Mouse (Mus musculus) liver (tissue): ENCODE data around the gene Cd8b1.
"Not testable (repeated sequence)": the region's sequence is repeated elsewhere in the genome, so short reads cannot be mapped to it uniquely, and the experiment has no call there.

Source experiments
- DNase-seq: peaks from one replicate; pipeline ENCODE4 v3.0.0-alpha.2; 2020; ENCODE audit warnings: mixed read lengths

Gene Cd8b1

DNA sequence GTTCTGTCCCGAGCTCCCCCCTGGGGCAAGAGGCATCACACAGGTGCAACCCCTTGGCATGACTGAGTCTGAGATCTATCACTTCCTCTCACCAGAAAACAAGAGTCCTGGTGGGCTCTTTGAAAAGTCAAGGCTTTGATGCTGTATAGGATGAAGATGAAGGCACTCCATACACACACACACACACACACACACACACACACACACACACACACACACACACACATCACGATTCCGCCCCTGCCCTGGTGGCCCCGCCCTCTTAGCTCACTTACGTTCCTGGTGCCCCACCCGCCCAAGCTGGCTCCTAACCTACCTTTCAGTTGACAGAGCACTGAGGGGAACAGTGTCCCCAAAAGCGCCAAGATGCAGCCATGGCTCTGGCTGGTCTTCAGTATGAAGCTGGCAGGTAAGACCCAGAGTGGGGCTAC is at the start of gene Cd8b1:
Gene Cd8b1 (plus strand): TSS at position 298 of the 431 bp plus-strand sequence.
- no peak for DNase-seq

DNA sequence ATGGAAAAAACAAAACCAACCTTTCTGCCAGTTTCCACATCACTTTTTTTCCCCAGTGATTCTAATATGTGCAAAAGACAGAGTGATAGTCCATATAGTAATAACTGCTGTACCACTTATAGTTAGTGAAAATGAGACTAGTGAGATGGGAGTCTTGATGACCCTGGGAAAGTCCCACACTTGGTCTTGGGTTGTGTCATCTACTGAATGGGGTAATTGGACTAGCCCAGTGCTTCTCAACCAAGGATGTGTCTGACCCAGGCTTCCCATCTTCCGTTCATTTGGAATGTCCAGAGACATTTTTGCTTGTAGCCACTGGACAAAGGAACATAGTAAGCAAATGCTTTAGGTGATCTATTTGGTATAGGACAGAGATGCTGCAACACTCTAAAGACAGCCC is 48.9 kb upstream of the Cd8b1 start:
- DNase-seq, result no peak

- DNase-seq, result no peak
Observed at GRCm38 (mm10) chr6:71274621-71275020, 48.0 kb upstream of the Cd8b1 start.

DNA sequence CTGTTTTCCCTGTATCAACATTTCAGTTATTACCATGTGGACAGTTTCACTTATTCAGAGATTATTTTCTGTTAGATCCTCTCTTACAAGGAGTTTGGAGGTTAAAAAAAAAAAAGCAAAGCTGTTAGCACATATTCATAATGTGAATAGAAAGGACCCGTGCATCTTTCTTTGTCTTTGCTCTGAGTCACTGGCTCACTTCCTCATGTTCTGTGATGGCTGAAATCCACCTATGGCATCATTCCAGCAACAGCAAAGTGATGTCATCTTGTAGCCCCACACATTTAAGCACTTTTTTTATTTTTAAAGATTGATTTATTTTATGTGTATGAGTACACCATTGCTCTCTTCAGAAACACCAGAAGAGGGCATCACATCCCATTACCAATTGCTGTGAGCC is 43.2 kb upstream of the Cd8b1 start:
- no peak for DNase-seq

GRCm38 (mm10) chr6:71293509-71293908 is 29.1 kb upstream of the Cd8b1 start:
- no peak for DNase-seq

- no peak for DNase-seq
Observed at GRCm38 (mm10) chr6:71295303-71295702, 27.3 kb upstream of the Cd8b1 start.

- DNase-seq, result no peak
Observed at GRCm38 (mm10) chr6:71298051-71298450, 24.5 kb upstream of the Cd8b1 start.

DNA sequence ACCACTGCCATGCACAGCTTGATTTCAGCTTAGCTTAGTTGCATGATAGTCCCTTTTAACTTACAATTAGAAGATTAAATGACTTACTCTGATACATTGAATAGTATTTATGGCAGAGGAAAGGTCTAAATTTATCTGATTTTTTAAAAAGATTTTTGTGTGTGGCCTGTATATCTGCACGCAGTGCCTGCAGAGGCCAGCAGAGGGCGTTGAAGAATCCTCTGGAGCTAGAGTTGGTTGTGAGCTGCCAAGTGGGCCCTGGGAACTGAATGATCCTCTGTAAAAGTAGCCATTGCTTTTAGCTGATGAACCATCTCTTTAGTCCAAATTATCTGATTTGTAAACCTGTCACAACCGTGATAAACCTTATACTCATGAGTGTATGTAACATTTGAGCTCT is 23.8 kb upstream of the Cd8b1 start:
- DNase-seq, result peak; percentile 50

DNA sequence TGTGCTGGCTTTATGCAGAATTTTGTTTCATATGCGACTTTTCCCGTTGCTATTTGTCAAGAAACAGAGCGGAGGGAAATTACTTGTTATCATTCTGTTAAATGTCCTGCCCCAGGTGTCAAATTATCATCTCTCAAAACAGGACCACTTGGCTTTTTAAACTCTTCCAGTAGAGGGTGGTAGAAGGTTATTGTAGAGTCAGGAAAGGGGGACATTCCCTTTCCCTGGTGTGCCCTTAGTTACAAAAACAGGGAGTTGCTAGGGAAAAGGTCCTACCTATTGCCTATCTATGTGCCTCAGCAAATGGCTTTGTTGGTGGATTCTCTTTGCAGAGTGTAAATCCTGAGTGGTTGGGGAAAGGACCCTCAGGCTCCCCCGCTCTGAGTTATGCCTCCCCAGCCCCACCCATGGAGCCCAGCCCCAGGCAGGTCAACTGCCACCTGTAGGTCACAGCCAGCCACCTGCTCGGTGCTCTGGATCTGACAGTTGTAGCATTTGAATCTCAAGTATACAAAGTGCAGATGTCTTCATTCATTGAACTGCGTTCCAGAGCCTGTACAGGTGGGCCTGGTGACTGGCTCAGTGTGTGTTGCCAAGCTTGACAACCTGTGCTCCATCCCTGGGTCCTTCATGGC is 20.4 kb upstream of the Cd8b1 start:
- DNase-seq, result no peak

GRCm38 (mm10) chr6:71307486-71307885 is 15.1 kb upstream of the Cd8b1 start:
- no peak for DNase-seq

- DNase-seq, result no peak
Observed at GRCm38 (mm10) chr6:71321826-71322283, 733 bp upstream of the Cd8b1 start, which contains the start of gene Smyd1. TSS of gene Smyd1 (minus strand) at chr6:71322233.

DNA sequence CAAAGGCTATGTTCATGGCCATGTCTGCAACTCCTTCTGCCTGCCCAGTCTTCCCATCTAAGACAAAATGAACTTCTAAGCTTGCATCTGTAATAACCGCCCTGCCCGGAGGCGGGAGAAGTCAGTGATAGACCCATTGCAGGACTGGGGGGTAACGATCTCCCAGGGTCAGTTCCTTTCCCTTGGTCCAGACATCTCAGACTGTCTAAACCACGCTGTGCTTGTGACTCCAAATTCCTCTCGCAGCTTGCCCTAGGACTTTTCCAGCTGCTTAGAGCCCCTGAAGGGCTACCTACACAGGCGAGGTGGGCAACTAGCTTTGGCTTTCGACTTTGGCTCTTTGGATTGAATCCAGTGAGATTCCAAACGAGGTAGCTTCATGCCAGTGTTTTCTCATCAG is 2.2 kb downstream of the Cd8b1 start:
- no peak for DNase-seq

DNA sequence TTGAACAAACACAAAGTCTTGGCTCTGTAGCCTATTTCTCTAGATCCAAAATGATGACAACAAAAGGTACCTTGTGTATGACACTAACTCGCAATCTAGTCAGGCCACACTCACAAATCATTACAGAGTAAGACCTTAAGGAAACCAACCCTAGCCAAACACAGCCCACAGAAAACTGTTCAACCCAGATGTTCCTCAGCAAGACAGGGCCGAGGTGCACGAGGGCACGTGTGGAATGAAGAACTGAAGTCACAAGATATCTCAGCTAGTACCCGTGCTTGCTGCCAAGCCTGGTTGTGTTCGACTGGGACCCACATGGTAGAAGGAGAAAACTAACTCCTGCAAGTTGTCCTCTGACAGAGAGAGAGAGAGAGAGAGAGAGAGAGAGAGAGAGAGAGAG is 7.3 kb downstream of the Cd8b1 start:
- DNase-seq, result no peak

DNA sequence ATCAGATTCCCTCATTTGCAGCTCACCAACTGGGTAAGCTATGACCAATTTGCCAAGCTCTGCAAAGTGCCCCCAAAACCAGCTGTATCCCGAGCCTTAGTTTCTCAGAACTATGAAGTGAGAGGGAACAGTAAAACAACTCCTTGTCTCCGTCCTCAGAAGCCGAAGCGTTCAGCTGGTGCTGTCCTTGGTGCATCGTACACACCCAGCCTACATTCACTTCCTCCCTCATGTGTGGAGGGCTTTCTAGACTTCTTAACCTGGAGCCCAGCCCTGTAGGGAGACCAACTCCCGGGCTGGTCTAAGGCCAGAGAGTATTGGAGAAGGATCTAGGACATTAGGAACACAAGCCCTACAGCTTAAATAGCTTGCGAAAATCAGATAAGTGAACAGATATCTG is 7.9 kb downstream of the Cd8b1 start:
- no peak for DNase-seq

- not testable (repeated sequence) for DNase-seq
Observed at GRCm38 (mm10) chr6:71331491-71331890, 8.9 kb downstream of the Cd8b1 start.

- no peak for DNase-seq
Observed at GRCm38 (mm10) chr6:71332236-71332965, 9.8 kb downstream of the Cd8b1 start.

DNA sequence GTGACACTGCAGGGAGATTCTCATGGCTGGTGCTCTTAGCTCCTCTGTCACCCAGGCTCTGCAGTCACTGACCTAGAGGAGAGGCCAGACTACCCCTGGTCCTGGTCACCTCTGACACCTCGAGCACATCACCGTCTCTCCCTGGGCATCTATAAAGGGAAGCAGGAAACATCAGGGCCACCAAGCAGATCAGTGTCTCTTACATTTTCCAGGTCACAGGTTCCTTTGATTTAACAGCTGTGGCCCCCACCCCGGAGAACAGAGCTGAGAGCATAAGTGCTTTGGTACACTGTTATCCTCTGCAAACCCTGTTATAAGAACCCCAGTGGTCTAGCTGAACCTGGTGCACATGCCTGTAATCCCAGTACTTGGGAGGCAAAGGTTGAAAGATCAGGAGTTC is 10.4 kb downstream of the Cd8b1 start:
- no peak for DNase-seq

- no peak for DNase-seq
Observed at GRCm38 (mm10) chr6:71333578-71334273, 11.1 kb downstream of the Cd8b1 start.

GRCm38 (mm10) chr6:71337666-71338065 is 15.1 kb downstream of the Cd8b1 start:
- DNase-seq, result no peak

DNA sequence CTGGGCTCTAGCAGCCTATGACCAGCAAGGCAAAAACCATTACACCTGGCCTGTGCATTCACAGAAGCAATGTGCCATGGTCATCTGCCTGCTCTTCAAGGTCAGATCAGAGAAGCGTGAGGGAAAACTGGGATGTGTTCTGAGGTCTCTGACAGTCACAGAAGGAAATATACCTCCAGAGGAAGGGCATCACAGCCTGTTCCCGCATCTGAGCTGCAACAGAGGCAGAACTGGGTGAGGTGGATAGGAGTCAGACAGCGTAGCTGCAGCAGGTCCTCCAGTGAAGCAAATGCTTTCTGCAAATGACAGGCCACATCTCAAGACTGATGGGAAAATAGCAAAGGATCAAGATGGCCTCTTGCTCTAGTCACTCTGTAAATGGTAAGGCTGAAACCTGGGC is 16.4 kb downstream of the Cd8b1 start:
- no peak for DNase-seq

DNA sequence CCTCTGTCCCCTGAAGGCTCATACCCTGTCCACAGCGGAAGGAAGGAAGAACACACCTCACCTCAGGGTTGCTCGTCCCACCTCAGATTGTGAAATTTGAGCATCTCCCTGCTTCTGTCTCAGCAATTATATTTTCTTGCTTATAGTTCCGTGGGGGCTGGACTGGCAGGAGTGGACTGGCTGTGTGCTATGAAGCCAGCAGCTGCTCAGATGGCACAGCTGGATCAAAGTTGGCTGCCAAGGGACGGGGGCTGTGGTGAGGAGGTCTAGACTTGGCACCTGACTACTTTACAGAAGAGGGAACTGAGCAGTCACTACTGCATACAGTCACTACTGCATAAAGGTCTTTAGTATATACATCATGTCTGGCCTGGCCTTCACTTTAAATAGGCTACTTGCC is 16.8 kb downstream of the Cd8b1 start:
- no peak for DNase-seq

- DNase-seq, result no peak
Observed at GRCm38 (mm10) chr6:71341179-71341578, 18.6 kb downstream of the Cd8b1 start.

DNA sequence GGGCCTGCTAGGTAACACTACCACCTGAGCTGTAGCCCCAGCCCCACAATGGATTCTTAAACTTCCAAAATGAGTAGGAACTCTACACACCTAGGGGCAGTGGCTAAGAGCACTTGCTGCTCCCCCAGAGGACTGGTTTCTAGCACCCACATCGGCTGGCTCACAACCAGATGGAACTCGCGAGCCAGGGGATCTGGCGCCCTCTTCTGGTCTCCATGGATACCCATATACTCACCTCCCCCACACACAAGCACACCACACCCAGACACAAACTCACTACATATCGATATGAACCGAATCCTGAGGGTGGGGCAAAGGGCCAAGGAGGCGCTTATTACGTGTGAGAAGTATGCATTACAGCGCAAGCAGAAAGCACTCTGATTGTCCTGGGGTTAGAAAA is 25.4 kb downstream of the Cd8b1 start:
- no peak for DNase-seq

DNA sequence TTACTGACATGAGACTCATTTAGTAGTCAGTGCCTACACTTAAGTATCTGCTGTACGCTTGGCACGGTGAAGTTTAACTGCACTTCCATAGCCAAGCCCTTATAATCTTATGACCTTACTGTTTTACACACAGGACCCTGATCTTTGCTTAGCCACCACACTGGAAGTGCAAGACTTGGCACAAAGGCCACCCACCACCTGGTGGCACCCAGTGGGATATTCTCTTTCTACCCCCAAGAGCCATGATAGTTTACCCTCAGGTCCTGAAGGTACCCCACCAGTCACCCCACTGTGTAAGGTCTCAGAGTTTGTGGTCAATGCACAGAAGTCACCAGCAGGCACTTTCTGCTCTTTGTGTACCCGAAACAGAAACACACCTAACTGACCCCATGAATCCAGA is 28.6 kb downstream of the Cd8b1 start:
- DNase-seq, result no peak
